Mouse (Mus musculus) heart, postnatal 0 days (tissue): ENCODE results near the gene Tex45.

Experiments
- CTCF ChIP-seq: IDR thresholded peaks from 2 replicates; pipeline ENCODE4 v1.5.1; 2016; ENCODE audit warnings: antibody characterized with exemption, control low read depth, low read depth
- EP300 ChIP-seq: IDR thresholded peaks from 2 replicates; pipeline ENCODE4 v1.6.1; 2016; ENCODE audit warnings: antibody characterized with exemption, low read depth

DNA sequence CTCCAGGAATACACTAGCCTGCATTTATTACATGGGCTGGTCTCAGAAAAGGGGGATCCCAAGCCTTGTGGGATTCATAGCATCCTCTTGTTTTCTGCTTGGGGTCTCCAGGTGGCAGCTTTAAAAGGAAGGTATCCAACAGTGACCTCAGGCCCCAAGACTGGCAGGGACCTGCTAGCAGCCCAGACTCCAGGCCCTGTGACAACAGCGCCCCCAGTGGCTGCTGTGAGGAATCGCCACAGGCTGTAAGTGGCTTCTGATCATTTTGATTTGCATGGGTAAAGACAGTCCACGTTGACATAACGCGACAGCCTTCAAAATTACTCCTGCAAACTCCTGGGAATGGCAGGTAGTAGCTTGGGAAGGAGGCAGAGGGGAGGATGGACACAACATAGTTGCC, 20.0 kb upstream of the Tex45 start:
- TF ChIP-seq CTCF: peak; percentile 90
- no peak for TF ChIP-seq EP300
